Mouse (Mus musculus): ENCODE results near the gene Kirrel3.

The Kirrel3 gene

GRCm38 (mm10) chr9:35057631-35058030 is 571.9 kb downstream of the Kirrel3 start:
- no peak for DNase-seq (ENCODE audit: low spot score)

GRCm38 (mm10) chr9:35058186-35058585 is 572.5 kb downstream of the Kirrel3 start:
- DNase-seq (ENCODE audit: low spot score): no peak

- no peak for DNase-seq (ENCODE audit: low spot score)
Measured at GRCm38 (mm10) chr9:35058596-35059354, 573.1 kb downstream of the Kirrel3 start.

- no peak for DNase-seq (ENCODE audit: low spot score)
Measured at GRCm38 (mm10) chr9:35059881-35060280, 574.2 kb downstream of the Kirrel3 start.

- DNase-seq (ENCODE audit: low spot score): no peak
Measured at GRCm38 (mm10) chr9:35061446-35061845, 575.8 kb downstream of the Kirrel3 start.
